Mouse (Mus musculus) cerebellum, adult 2 months (tissue): Measurements from ENCODE around the gene Tiprl.

Experiments used
- CTCF ChIP-seq: fragments of 200-500 bp; IDR thresholded peaks from 2 replicates; pipeline ENCODE4 v1.5.1; 2011; ENCODE audit warnings: low read depth, mild to moderate bottlenecking, control low read depth, low read length, moderate library complexity, borderline replicate concordance; ENCODE audit not compliant: insufficient read depth
- POLR2A ChIP-seq: fragments of 200-500 bp; IDR thresholded peaks from 2 replicates; pipeline ENCODE4 v1.6.1; 2011; ENCODE audit warnings: low read length, control low read depth, borderline replicate concordance; ENCODE audit not compliant: insufficient read depth

- TF ChIP-seq CTCF (peak; percentile 52; the same call in 1 of the 2 replicates), POLR2A (no peak)
These were observed 15.4 kb upstream of the Tiprl start for GRCm38 (mm10) chr1:165252027-165252671.
